Mouse (Mus musculus) liver, embryonic 14.5 days (tissue): ENCODE results near the gene Gm10318.

Source experiments
- CTCF ChIP-seq: IDR thresholded peaks from 2 replicates; pipeline ENCODE4 v1.5.1; 2016; ENCODE audit warnings: antibody characterized with exemption, low read depth, control low read depth
- EP300 ChIP-seq: IDR thresholded peaks from 2 replicates; pipeline ENCODE4 v1.6.1; 2016; ENCODE audit warnings: antibody characterized with exemption, low read depth

DNA sequence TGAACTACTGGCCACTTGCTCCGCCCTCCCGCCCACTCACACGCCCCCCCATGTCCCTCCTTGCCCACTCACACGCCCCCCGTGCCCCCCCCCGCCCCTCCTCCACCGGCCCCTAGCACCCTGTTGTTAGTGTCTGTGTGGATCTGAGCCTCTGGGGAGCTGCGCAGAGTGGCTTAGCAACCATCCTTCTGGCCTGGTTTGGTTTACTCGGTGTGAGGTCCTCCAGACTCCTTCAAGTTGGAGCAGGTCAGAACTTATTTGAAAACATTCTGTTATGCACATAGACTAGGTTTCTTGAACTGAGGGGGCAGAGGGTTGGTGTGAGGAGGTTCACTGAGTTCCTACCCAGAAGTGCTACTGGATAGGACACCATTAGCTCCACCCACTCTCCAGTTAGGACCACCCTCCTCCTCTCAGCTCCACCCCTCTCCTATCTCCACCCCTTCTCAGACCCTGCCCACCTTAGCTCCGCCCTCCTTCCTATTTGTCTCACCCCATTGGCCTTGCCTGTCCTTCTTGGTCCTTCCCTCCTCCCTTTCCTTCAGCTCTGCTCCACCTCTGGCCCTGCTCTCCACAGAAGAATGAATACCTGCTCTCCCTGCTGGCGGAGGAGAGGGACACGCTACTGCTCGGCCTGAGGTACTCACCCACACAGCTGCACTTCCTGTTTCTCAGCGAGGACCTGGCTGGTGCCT lies 11.6 kb downstream of the Gm10318 start:
- TF ChIP-seq CTCF (no peak), EP300 (no peak)
